Mouse (Mus musculus) retina, adult 2 months (tissue): Measurements from ENCODE around the gene Kansl1l.
"Not testable (repeated sequence)": the region's sequence is repeated elsewhere in the genome, so short reads cannot be mapped to it uniquely, and the experiment has no call there.

Experiments
- DNase-seq: peaks from one replicate; pipeline ENCODE4 v3.0.0-alpha.2; 2012; ENCODE audit warnings: low read depth, low spot score

Kansl1l gene

DNA sequence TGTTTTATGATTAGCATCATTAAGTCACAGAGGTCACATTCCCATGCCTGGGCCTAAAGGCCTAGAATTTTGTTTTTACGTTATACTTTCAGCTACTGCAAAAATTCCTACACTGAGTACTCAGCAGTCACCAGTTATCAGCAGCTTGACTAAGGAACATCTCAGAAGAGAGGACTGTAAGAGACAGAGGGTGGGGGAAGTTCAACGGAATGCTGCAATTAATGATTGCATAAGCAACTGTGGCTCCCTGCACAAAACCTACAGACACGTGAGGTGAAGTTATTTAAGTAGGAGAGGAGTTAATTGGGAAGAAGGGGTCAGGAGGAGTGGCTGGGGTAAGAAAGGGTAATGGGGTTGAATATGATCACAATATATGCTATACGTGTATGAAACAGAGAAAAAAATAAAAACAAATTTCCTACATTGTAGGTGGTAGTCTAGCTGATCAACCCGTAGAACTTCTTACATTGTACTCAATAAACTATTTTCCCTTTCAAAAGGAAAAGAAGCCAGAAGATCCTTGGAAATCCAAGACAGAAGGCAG lies 117.1 kb downstream of the Kansl1l start:
- DNase-seq, result no peak

DNA sequence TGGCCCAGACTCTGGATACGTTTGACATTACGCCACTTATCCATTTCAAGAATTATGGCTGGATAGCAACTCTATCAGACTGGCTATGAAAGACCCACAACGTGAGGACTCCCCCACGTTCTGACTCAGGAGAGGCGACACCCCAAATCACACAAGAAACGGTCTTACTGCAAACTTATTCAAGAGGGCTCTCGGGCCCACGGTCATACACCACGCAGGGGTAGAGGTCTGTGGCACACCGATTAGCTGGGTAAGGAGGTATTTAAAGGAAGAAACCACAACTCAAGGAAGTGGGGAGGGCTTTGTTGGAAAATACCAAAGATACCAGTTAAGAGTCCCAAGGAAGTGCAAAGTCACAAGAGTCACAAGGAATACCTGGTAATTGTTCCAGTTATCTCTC lies 117.7 kb downstream of the Kansl1l start:
- not testable (repeated sequence) for DNase-seq

- no peak for DNase-seq
Measured at GRCm38 (mm10) chr1:66695296-66695695, 122.1 kb downstream of the Kansl1l start.

- no peak for DNase-seq
Measured at GRCm38 (mm10) chr1:66694266-66694665, 123.1 kb downstream of the Kansl1l start.

- no peak for DNase-seq
Measured at GRCm38 (mm10) chr1:66692780-66693392, 124.5 kb downstream of the Kansl1l start.

DNA sequence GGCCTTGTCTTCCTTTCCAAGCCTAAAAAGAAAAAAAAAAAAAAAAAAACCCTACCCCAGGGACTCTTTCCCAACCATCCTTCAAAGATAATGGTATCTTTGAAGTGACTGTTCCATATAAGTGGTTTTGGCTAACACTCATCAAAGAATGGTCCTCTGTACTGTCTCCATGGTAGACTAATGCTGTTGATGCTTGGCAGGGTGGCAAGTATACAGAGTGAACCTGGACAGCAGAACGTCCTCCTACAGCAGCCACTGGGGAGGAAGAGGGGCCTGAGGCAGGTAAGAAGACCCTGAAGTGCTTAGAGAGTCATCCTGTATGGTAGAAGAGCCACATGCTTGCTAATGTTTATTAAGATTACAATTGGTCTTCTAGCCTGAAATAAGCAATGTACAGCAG lies 125.1 kb downstream of the Kansl1l start:
- no peak for DNase-seq

DNA sequence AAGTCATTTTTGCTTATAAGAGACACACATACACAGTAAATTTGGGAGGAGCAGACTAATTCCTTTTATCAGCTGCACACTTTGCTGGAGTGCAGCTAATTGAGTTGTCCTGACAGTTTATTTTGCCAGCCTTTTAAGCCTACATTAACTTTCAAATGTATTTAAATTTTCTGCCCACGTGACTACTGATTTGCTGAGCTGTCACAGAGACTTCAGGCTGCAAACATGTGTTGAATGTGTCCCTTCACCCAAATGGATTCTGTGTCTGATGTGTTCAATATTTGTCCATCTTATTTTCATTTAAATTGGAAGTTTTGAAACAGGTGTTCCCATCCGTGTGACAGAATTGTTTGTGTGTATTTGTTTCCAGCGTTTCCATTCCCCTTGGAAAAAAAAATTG lies 125.6 kb downstream of the Kansl1l start:
- no peak for DNase-seq

GRCm38 (mm10) chr1:66682974-66683373 lies 134.4 kb downstream of the Kansl1l start:
- DNase-seq, result no peak

GRCm38 (mm10) chr1:66678662-66679061 lies 138.7 kb downstream of the Kansl1l start:
- no peak for DNase-seq

DNA sequence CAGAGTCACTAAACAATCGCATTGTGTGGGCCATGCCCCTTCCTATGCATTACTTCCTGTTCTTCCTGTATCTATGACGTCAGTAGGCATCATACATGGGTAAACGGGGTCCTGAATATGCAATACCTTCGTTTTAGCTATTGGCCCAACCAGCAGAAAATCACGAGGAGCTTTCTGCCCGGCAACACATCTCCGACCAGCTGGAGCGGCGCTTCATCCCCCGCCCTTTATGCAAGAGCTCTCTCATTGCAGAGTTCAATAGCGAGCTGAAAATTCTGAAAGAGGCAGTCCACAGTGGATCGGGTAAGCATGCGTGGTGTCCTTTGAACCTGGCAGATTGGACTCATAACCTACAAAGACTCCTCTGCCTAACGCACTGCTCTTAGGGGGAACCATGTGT lies 139.4 kb downstream of the Kansl1l start:
- no peak for DNase-seq

DNA sequence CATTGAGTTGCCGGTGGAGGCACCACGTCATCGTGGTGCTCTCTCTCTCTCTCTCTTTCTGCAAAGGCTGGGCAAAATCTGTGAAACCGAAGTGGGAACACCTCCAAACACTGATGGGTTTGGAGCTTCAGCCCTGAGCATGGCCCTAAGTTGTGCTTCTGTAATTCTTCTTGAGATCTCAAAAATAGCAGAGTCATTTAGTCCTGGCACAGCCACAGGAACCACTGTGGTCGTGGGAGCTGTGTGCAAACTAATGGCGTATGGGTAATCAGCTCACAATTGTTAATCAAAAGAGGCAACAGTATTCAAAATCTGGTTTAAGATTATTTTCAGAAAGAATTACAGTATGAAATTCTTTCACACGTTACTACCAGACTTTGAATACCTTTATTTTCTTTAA lies 144.6 kb downstream of the Kansl1l start:
- DNase-seq, result no peak

- no peak for DNase-seq
Measured at GRCm38 (mm10) chr1:66671475-66671874, 145.9 kb downstream of the Kansl1l start.
